Mouse (Mus musculus) ES-E14 (cell line): Measurements from ENCODE around the gene Rassf4.

Experiments
- CHD2 ChIP-seq: IDR thresholded peaks from 2 replicates; pipeline ENCODE4 v1.6.1; 2014; ENCODE audit warnings: mild to moderate bottlenecking, low read depth, low read length, inconsistent platforms
- HCFC1 ChIP-seq: IDR thresholded peaks from 2 replicates; pipeline ENCODE4 v1.6.1; 2012; ENCODE audit warnings: low read length, inconsistent platforms, borderline replicate concordance; ENCODE audit not compliant: insufficient read depth
- MAFK ChIP-seq: IDR thresholded peaks from 2 replicates; pipeline ENCODE4 v1.6.1; 2014; ENCODE audit warnings: mild to moderate bottlenecking, low read depth, low read length, inconsistent platforms; ENCODE audit not compliant: insufficient read depth
- ZC3H11A ChIP-seq: IDR thresholded peaks from 2 replicates; pipeline ENCODE4 v1.6.1; 2012; ENCODE audit warnings: low read depth, mild to moderate bottlenecking, inconsistent platforms, low read length, borderline replicate concordance
- ZNF384 ChIP-seq: IDR thresholded peaks from 2 replicates; pipeline ENCODE4 v1.6.1; 2012; ENCODE audit warnings: low read depth, low read length, inconsistent platforms

DNA sequence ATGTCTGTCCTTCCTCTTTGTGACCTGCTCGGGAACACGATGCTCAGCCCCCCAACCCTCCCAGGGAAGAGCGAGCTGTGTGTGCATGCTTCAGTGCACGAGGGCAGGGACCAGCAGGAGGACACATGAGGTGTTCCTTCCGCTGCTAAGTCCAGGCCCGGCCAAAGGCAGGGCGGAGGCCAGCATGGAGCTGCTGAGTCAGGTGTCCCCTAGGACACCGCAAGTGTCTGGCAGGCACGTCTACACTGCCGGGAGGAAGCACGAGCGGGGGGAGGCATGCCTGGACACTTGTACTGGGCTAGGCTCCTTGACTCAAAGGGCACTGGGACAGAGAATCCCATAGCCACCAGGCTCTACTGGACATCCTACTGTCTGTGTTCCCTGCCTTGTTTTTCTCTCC lies 26.0 kb downstream of the Rassf4 start:
- TF ChIP-seq MAFK (no peak), ZC3H11A (no peak), ZNF384 (no peak), CHD2 (no peak), HCFC1 (no peak)
